Mouse (Mus musculus) limb, embryonic 15.5 days (tissue): ENCODE measurements around the gene Ccdc63. TPM values are rescaled to one million over a fixed set of nuclear protein-coding genes. Genes with fewer than 3 reads are reported as not detected.
A peak's percentile ranks its signal among the peaks of the same experiment; 100 is the strongest.
"Not testable (repeated sequence)": the region's sequence is repeated elsewhere in the genome, so short reads cannot be mapped to it uniquely, and the experiment has no call there.

ENCODE experiments used
- ATAC-seq: fragments of 200-750 bp; cut with Nextera tagmentation; 2 replicates; pipeline ENCODE4 v1.8.0; 2017; ENCODE audit warnings: low read depth, moderate TSS enrichment; ENCODE audit not compliant: insufficient number of reproducible peaks, low FRiP score, low TSS enrichment
- H3K27ac ChIP-seq: fragments of 300-500 bp; sonication (generic); 2 replicates; pipeline ENCODE4 v1.5.1; 2015; ENCODE audit warnings: moderate library complexity, mild to moderate bottlenecking, inconsistent platforms
- H3K27me3 ChIP-seq: fragments of 300-500 bp; sonication (generic); 2 replicates; pipeline ENCODE4 v1.6.1; 2015; ENCODE audit warnings: inconsistent platforms
- H3K36me3 ChIP-seq: fragments of 300-500 bp; sonication (generic); 2 replicates; pipeline ENCODE4 v1.6.1; 2015; ENCODE audit warnings: inconsistent platforms
- H3K4me1 ChIP-seq: fragments of 300-500 bp; sonication (generic); 2 replicates; pipeline ENCODE4 v1.6.1; 2015; ENCODE audit warnings: inconsistent platforms
- H3K4me2 ChIP-seq: fragments of 300-500 bp; sonication (generic); 2 replicates; pipeline ENCODE4 v1.6.1; 2015; ENCODE audit warnings: mild to moderate bottlenecking, inconsistent platforms
- H3K4me3 ChIP-seq: fragments of 300-500 bp; sonication (generic); 2 replicates; pipeline ENCODE4 v1.5.1; 2015; ENCODE audit warnings: mild to moderate bottlenecking, inconsistent platforms
- H3K9ac ChIP-seq: fragments of 300-500 bp; sonication (generic); 2 replicates; pipeline ENCODE4 v1.6.1; 2015; ENCODE audit warnings: inconsistent platforms
- H3K9me3 ChIP-seq: fragments of 300-500 bp; sonication (generic); 2 replicates; pipeline ENCODE4 v1.6.1; 2016; ENCODE audit warnings: inconsistent platforms
- WGBS: fragments of 180-500 bp; shearing (Covaris S2); methylation state at CpG from one replicate; pipeline ENCODE4 v1.1.7; 2015; 5-methylcytosine and 5-hydroxymethylcytosine counted together
- polyA plus RNA-seq: library from polyadenylated mRNA; unstranded; fragments of >200 nt; fragmentation: Nextera tagmentation; extraction: Ambion mirVana; gene quantifications from 2 replicates; pipeline ENCODE4 v1.2.1, GENCODE M21; 2015

Gene Ccdc63
- polyA plus RNA-seq, 1 experiment from 2014 or later = 0.09 TPM

DNA sequence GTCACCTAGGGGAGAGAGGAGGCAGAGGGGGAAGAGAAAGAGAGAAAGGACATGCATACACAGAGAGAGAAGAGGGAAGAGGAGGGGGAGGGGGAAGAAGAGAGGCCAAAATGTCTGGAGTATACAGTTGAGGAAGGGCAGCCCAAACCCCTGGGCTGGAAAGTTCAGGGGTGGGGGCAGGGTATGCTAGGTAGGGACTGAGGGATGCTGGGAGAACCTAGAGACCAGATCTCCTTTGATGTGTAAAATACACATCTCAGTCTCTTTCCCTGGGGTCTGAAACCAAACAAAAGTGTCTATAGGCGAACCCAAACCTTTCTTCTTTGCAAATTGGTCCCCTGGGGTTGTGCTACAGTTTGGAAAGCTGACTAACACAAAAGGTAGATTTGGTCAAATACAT lies 7.5 kb upstream of the Ccdc63 start:
- Histone ChIP-seq H3K4me3 (no peak overlapping the region), H3K9me3 (no peaks in the 10 kb centered on the region), H3K36me3 (no peaks in the 10 kb centered on the region), H3K9ac (no peak overlapping the region), H3K27me3 (no peaks in the 10 kb centered on the region), H3K27ac (no peak overlapping the region), H3K4me2 (no peak overlapping the region), H3K4me1 (peaks cover 13% of the 10 kb centered on the region)
- ATAC-seq = no peak
- 84% methylated on average over 1 of the region's 1 CpGs for WGBS

- no peak overlapping the region for H3K4me2 ChIP-seq
- H3K36me3 ChIP-seq = no peaks in the 10 kb centered on the region
- H3K27me3 ChIP-seq = no peaks in the 10 kb centered on the region
- H3K4me3 ChIP-seq = no peak overlapping the region
- no peaks in the 10 kb centered on the region for H3K9me3 ChIP-seq
- no peak overlapping the region for H3K9ac ChIP-seq
- peaks cover 13% of the 10 kb centered on the region for H3K4me1 ChIP-seq
- peak overlapping the region; percentile 92 for H3K27ac ChIP-seq
- ATAC-seq = no peak
These were observed 6.0 kb upstream of the Ccdc63 start for GRCm38 (mm10) chr5:122146609-122147008.

GRCm38 (mm10) chr5:122146056-122146580 lies 5.5 kb upstream of the Ccdc63 start:
- peaks cover 13% of the 10 kb centered on the region for H3K4me1 ChIP-seq
- peak; percentile 56; the same call in 1 of the 2 replicates for ATAC-seq
- WGBS = 12% methylated on average over 10 of the region's 10 CpGs
- H3K9ac ChIP-seq = no peak overlapping the region
- peak overlapping the region; percentile 41; the same call in 1 of the 2 replicates for H3K4me2 ChIP-seq
- H3K4me3 ChIP-seq = peak overlapping the region; percentile 21; the same call in 1 of the 2 replicates
- no peaks in the 10 kb centered on the region for H3K9me3 ChIP-seq
- peak overlapping the region; percentile 92 for H3K27ac ChIP-seq
- no peaks in the 10 kb centered on the region for H3K36me3 ChIP-seq
- no peaks in the 10 kb centered on the region for H3K27me3 ChIP-seq

DNA sequence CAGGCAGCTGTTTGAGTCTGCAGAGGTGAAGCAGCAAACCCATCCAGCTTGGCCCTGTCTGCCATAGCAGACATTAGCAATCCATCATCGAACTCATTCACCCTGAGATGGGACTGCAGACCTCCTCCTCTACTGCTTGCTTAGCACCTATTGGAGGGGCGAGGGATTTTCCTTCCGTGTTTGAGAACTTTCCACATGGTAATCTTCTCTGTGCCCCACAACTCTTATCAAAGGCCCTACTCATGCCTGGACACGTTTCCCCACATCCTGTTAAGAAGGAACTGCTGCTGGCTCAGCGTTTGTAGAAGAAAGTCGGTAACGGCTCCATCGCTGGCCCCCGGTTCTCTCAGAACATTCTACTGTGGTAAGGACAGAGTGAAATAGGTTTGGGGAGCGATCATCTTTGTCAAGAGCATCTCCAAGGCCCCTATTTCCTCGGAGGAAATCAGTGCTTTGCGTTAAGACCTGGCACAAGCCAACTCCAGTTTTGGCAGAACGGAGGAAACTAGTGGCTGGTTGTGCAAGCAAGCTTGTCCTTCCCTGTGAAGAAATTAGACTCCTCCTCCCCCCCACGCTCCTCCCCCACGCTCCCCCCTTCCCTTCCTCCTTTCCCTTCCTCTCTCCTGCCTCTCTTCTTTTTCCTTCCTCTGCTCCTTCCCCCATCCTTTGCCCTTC lies 4.9 kb upstream of the Ccdc63 start:
- Histone ChIP-seq H3K27me3 (no peaks in the 10 kb centered on the region), H3K4me3 (peak overlapping the region; percentile 21), H3K9me3 (no peaks in the 10 kb centered on the region), H3K27ac (peak overlapping the region; percentile 92), H3K4me2 (peak overlapping the region; percentile 41), H3K4me1 (peaks cover 13% of the 10 kb centered on the region), H3K36me3 (no peaks in the 10 kb centered on the region), H3K9ac (no peak overlapping the region)
- 26% methylated on average over 15 of the region's 15 CpGs for WGBS
- ATAC-seq = peak; percentile 59; the same call in 1 of the 2 replicates

DNA sequence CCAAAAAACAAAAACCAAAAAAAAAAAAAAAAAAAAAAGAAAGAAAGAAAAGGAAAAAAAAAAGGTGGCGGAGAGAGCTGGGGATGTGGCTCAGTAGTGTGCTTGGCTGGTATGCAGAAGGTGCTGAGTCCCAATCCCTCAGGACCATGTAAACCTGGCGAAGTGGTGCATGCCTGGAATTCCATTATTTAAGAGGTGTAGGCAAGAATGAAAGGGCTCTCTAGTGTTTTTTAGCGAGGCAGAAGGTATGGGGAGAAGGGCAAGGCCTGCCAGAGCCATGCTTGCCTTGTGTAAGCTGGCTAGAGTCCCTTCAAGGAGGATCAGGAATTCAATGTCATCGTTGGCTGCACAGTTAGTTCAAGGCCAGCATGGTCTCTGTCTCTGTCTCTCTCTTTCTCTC lies 4.2 kb upstream of the Ccdc63 start:
- Histone ChIP-seq H3K4me2 (no peak overlapping the region), H3K9me3 (no peaks in the 10 kb centered on the region), H3K36me3 (no peaks in the 10 kb centered on the region), H3K9ac (no peak overlapping the region), H3K27me3 (no peaks in the 10 kb centered on the region), H3K4me1 (peaks cover 13% of the 10 kb centered on the region), H3K27ac (peak overlapping the region; percentile 92), H3K4me3 (no peak overlapping the region)
- WGBS = 82% methylated on average over 4 of the region's 4 CpGs
- ATAC-seq = no peak

DNA sequence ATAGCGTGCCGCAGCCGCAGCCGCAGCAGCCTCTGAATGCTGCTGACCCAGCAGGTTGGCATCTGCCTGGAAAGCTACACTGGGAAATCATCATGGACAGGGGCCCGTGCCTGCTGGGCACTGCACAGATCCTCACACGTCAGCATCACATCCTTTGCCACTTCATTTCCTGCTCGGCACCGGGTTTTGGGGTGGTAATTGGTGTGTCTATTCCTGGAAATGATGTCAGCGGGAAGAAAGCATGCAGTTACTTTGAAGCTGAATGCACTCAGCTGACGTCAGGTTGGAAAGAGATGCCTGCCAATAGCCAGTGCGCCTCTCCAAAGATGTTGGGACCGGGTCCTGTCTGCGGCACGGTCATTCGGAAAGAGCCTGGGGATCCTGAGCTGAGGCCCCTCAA lies 2.9 kb upstream of the Ccdc63 start:
- Histone ChIP-seq H3K27me3 (no peaks in the 10 kb centered on the region), H3K9ac (no peak overlapping the region), H3K27ac (0 out of 2 replicates have a peak overlapping the region, but pooled peaks have one; percentile 18), H3K4me2 (no peak overlapping the region), H3K4me1 (peaks cover 13% of the 10 kb centered on the region), H3K9me3 (no peaks in the 10 kb centered on the region), H3K36me3 (no peaks in the 10 kb centered on the region), H3K4me3 (no peak overlapping the region)
- 73% methylated on average over 15 of the region's 15 CpGs for WGBS
- ATAC-seq = no peak

DNA sequence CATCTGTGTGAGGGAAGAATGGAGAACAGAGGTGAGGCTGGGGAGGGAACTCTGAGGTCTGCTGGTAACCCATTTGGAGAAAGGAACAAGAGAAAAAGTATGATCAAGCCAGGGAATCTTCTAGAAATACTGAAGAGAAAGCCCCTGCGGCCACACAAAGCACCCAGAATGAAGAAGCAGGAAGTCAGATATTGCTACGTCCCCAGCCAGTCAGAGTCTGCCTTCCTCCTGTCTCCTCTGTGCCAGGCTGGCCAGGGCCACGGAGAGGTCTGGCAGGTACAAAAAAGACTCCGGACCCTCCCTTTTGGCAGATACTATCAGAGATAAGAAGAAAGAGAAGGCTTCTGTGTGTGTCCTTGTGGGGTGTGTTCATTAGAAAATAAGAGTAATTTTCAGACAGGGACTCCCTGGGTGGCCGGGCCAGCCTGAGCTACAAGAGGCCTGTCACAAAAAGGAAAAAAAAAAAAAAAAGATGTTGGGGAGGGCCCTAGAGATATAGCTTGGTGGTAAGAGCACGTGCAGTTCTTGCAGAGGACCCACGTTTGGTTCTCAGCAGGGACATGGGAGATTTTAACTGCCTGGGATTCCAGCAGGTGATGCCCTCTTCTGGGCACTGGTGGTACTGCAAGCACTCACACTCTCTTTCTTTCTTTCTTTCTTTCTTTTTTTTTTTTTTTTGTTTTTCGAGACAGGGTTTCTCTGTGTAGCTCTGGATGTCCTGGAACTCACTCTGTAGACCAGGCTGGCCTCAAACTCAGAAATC lies 1.8 kb upstream of the Ccdc63 start:
- H3K4me3 ChIP-seq = no peak overlapping the region
- 55% methylated on average over 8 of the region's 8 CpGs for WGBS
- no peak overlapping the region for H3K9ac ChIP-seq
- H3K36me3 ChIP-seq = no peaks in the 10 kb centered on the region
- H3K27ac ChIP-seq = no peak overlapping the region
- peaks cover 13% of the 10 kb centered on the region for H3K4me1 ChIP-seq
- no peak for ATAC-seq
- H3K9me3 ChIP-seq = no peaks in the 10 kb centered on the region
- no peaks in the 10 kb centered on the region for H3K27me3 ChIP-seq
- no peak overlapping the region for H3K4me2 ChIP-seq

GRCm38 (mm10) chr5:122139771-122140170 lies 852 bp downstream of the Ccdc63 start:
- not testable (repeated sequence) for ATAC-seq, H3K4me3 ChIP-seq, H3K9ac ChIP-seq, H3K27me3 ChIP-seq, H3K27ac ChIP-seq, H3K9me3 ChIP-seq, H3K4me1 ChIP-seq, H3K4me2 ChIP-seq, H3K36me3 ChIP-seq
- 76% methylated on average over 2 of the region's 2 CpGs for WGBS

DNA sequence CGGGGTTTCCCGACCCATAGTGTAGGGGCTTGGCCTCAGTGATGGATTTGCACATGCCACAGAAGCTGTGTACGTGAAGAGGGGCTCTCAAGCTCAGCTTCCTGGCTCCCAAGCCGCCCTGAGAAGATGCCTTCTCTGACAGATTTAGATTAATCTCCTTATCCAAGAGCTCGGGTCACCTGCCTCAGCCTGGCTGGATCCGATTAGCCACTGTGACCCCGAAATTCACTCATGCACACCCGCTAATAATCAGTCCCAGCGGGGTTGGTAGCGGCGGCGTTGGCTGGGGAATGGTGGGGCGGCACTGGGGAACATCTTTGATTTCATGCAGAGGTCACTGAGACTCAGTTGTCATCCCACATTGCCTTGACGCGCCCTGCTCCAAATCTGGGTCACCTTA lies 1.8 kb downstream of the Ccdc63 start:
- Histone ChIP-seq H3K27me3 (no peaks in the 10 kb centered on the region), H3K36me3 (no peaks in the 10 kb centered on the region), H3K4me3 (no peak overlapping the region), H3K4me1 (no peaks in the 10 kb centered on the region), H3K9ac (no peak overlapping the region), H3K4me2 (no peak overlapping the region), H3K9me3 (no peaks in the 10 kb centered on the region), H3K27ac (no peak overlapping the region)
- WGBS = 72% methylated on average over 15 of the region's 15 CpGs
- ATAC-seq = no peak

GRCm38 (mm10) chr5:122136508-122137408 lies 3.9 kb downstream of the Ccdc63 start:
- Histone ChIP-seq H3K36me3 (no peaks in the 10 kb centered on the region), H3K9me3 (no peaks in the 10 kb centered on the region), H3K27me3 (no peaks in the 10 kb centered on the region), H3K9ac (no peak overlapping the region), H3K4me2 (no peak overlapping the region), H3K4me3 (no peak overlapping the region), H3K27ac (no peak overlapping the region), H3K4me1 (peaks cover 5% of the 10 kb centered on the region)
- no peak for ATAC-seq
- WGBS = 80% methylated on average over 14 of the region's 14 CpGs

DNA sequence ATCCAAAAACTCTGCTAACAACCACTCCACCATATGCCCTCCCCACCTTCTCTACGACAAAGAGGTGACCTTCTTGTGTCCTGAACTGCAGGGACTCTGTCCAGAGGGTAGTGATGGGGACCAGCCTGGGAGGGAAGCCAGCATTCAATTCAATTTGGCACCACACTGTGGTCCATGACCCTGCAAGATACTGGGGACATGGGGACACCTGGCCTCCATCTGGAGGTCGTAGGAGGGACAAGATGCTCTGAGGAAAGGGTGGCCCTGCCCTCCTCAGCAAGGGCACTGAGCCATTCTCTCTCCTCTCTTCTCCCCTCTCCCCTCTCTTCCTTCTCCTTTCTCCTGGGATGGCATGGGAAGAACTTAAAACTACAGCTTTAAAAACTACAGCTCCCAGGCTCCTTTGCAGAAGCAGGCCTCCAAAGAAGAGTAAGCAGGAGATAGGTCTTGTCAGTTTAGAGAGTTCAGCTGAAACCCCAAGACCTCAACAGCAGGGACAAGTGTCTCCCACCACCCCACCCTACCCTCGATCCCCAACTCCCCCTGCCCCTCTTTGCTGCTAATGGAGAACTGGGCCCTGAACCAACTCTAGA lies 5.2 kb downstream of the Ccdc63 start:
- Histone ChIP-seq H3K4me3 (no peak overlapping the region), H3K27me3 (no peaks in the 10 kb centered on the region), H3K9ac (no peak overlapping the region), H3K4me1 (peaks cover 11% of the 10 kb centered on the region), H3K4me2 (no peak overlapping the region), H3K9me3 (no peaks in the 10 kb centered on the region), H3K36me3 (no peaks in the 10 kb centered on the region), H3K27ac (no peak overlapping the region)
- 65% methylated on average over 3 of the region's 3 CpGs for WGBS
- ATAC-seq = no peak
